Mouse (Mus musculus): Measurements from ENCODE around the gene Mansc4.

DNA sequence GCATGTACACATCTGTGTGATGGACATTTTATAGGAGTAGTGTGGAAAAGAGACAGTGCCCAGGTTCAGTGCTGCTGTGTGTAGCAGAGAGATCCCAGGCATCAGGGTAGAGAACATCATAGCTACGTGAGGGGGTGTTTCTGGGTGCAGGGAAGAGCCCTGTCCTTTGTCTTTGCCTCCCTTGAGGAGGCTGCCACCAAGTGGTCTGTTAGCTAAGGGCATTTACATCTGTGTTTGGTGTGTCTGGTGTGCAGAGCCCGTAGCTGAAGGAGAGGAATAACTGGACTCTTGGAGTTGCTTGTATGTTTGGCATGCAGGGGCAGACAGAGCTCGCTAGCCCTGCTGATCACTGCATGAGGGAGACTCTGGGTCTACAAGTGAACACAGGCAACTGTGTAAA, 15.5 kb upstream of the Mansc4 start:
- TF ChIP-seq POLR2A (IDR thresholded peaks at IDR 0.05; ENCODE audit: low read depth, low read length) (no peak), CTCF (IDR thresholded peaks at IDR 0.05; ENCODE audit: borderline replicate concordance, insufficient read depth, low read length) (no peak)

Data from embryonic fibroblast, embryonic 13.5 days (primary cell).